Mouse (Mus musculus) limb, embryonic 10.5 days (tissue): Measurements from ENCODE around the gene Fam49a. TPM values are rescaled to one million over a fixed set of nuclear protein-coding genes. Genes with fewer than 3 reads are reported as not detected.
A peak's percentile ranks its signal among the peaks of the same experiment; 100 is the strongest.

ENCODE experiments used
- DNase-seq: peaks from one replicate; pipeline ENCODE4 v3.0.0-alpha.2; 2017; ENCODE audit warnings: low spot score
- H3K27ac ChIP-seq: fragments of 300-500 bp; sonication (generic); 2 replicates; pipeline ENCODE4 v1.5.1; 2016; ENCODE audit warnings: mild to moderate bottlenecking
- H3K27me3 ChIP-seq: fragments of 300-500 bp; sonication (generic); 2 replicates; pipeline ENCODE4 v1.6.1; 2016; ENCODE audit warnings: low read depth, mild to moderate bottlenecking; ENCODE audit not compliant: poor library complexity, severe bottlenecking
- H3K36me3 ChIP-seq: fragments of 300-500 bp; sonication (generic); 2 replicates; pipeline ENCODE4 v1.6.1; 2016; ENCODE audit warnings: mild to moderate bottlenecking, moderate library complexity
- H3K4me1 ChIP-seq: fragments of 300-500 bp; sonication (generic); 2 replicates; pipeline ENCODE4 v1.6.1; 2016
- H3K4me3 ChIP-seq: fragments of 300-500 bp; sonication (generic); 2 replicates; pipeline ENCODE4 v1.5.1; 2016; ENCODE audit warnings: mild to moderate bottlenecking, moderate library complexity
- H3K9me3 ChIP-seq: fragments of 300-500 bp; sonication (generic); replicated peaks from 2 replicates; pipeline ENCODE4 v1.6.1; 2016; ENCODE audit warnings: mild to moderate bottlenecking
- WGBS: fragments of 180-500 bp; shearing (Covaris S2); methylation state at CpG from one replicate; pipeline ENCODE4 v1.1.7; 2016; 5-methylcytosine and 5-hydroxymethylcytosine counted together
- polyA plus RNA-seq: library from polyadenylated mRNA; unstranded; fragments of >200 nt; fragmentation: Nextera tagmentation; extraction: Ambion mirVana; gene quantifications from 2 replicates; pipeline ENCODE4 v1.2.1, GENCODE M21; 2016

The Fam49a gene
- polyA plus RNA-seq, 1 experiment from 2014 or later, result 6.5 TPM

DNA sequence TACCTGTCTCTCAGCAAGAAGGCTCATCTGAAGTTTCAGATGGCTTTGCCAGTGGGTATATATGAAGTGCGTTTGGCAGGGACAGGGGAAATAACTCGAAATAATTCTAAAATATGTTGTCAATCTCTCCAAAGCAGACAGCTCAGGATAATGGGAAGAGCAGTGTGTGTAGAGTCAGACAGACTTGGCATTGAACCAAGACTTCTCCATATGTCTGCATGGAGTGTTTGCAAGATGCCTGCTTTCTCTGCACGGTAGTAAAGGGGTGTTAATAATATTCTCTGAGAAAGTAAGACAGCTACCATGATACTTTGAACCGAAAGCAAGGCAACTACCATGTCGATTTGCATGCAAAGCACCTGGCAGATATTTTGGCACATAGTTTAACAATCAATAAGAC is 147.1 kb downstream of the Fam49a start:
- Histone ChIP-seq H3K4me1 (peaks cover 14% of the 10 kb centered on the region), H3K27me3 (no peaks in the 10 kb centered on the region), H3K36me3 (no peaks in the 10 kb centered on the region), H3K27ac (no peak overlapping the region; the same call in 1 of the 2 replicates), H3K9me3 (no peaks in the 10 kb centered on the region), H3K4me3 (no peak overlapping the region)
- 90% methylated on average over 5 of the region's 5 CpGs for WGBS
- no peak for DNase-seq

- WGBS, result 33% methylated on average over 5 of the region's 5 CpGs
- DNase-seq, result peak; percentile 87
- Histone ChIP-seq H3K4me1 (peaks cover 5% of the 10 kb centered on the region), H3K27me3 (no peaks in the 10 kb centered on the region), H3K36me3 (no peaks in the 10 kb centered on the region), H3K27ac (0 out of 2 replicates have a peak overlapping the region, but pooled peaks have one; percentile 31), H3K4me3 (no peak overlapping the region), H3K9me3 (no peaks in the 10 kb centered on the region)
These were observed 150.7 kb downstream of the Fam49a start for GRCm38 (mm10) chr12:12412674-12413073.

DNA sequence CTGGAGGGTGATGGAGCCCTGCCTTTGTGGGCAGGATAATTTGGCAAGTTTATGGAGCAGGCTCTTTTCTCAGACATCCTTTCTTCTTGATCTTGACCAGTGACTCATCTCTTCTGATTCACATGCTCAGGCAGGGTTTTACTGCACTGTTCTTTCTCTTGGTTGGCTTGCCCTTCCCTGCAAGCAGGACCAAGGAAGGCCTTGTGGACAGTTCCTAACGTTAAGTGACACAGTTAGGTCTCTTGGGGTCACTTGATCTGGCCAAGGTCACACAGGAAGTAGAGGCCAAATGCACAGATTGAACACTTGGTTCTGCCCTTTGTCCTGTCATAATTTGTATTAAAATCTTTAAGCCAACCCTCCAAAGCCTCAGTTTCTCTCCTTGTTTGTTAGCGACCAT is 158.5 kb downstream of the Fam49a start:
- WGBS, result 4% methylated on average over 2 of the region's 2 CpGs
- Histone ChIP-seq H3K27ac (peak overlapping the region; percentile 95), H3K27me3 (no peaks in the 10 kb centered on the region), H3K9me3 (no peaks in the 10 kb centered on the region), H3K4me1 (peaks cover 18% of the 10 kb centered on the region), H3K4me3 (no peak overlapping the region), H3K36me3 (no peaks in the 10 kb centered on the region)
- no peak for DNase-seq

- Histone ChIP-seq H3K4me1 (peaks cover 18% of the 10 kb centered on the region), H3K27ac (peak overlapping the region; percentile 95), H3K36me3 (no peaks in the 10 kb centered on the region), H3K27me3 (no peaks in the 10 kb centered on the region), H3K9me3 (no peaks in the 10 kb centered on the region), H3K4me3 (peak overlapping the region; percentile 47)
- WGBS, result 18% methylated on average over 25 of the region's 25 CpGs
- peak; percentile 91 for DNase-seq
These were observed 159.1 kb downstream of the Fam49a start for GRCm38 (mm10) chr12:12420841-12421579.

DNA sequence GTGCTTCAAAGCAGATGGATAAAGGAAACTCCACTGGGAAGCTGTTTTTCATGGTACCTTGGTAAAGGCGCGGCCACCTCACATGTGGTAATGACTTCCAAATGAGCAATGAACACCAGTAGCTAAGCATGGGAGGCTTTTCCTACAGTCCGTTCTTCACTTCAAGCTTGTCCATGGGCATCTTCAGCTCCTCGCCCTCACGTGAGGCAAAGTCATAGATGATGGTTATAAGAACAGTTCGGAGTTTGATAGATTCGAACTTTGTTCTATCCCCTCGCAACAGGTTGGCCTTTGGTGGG is 159.6 kb downstream of the Fam49a start:
- H3K27me3 ChIP-seq, result no peaks in the 10 kb centered on the region
- no peaks in the 10 kb centered on the region for H3K36me3 ChIP-seq
- H3K4me1 ChIP-seq, result peaks cover 18% of the 10 kb centered on the region
- H3K9me3 ChIP-seq, result no peaks in the 10 kb centered on the region
- WGBS, result 88% methylated on average over 8 of the region's 8 CpGs
- DNase-seq, result no peak
- H3K4me3 ChIP-seq, result no peak overlapping the region
- peak overlapping the region; percentile 95 for H3K27ac ChIP-seq

- Histone ChIP-seq H3K27me3 (no peaks in the 10 kb centered on the region), H3K36me3 (no peaks in the 10 kb centered on the region), H3K4me1 (peaks cover 18% of the 10 kb centered on the region), H3K4me3 (no peak overlapping the region), H3K27ac (no peak overlapping the region), H3K9me3 (no peaks in the 10 kb centered on the region)
- DNase-seq, result no peak
- 78% methylated on average over 5 of the region's 5 CpGs for WGBS
These were observed 163.2 kb downstream of the Fam49a start for GRCm38 (mm10) chr12:12425188-12425587.

DNA sequence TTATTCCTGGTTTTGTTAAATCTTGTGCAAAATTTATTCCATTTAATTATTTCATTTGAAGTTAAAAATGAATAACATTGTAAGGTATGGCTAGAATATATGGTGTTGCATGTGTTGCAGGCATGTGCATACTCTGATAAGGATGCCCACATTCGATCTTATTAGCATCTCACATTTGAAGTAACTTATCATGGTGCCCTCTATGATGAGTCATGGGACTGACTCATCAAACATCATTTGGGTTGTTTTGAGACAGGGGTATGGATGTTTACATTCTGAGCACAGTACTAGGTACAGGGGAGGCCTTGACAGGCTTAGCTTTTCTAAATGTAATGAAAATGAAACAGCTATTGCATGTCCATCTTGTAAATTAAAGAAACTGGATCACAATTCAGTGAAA is 165.3 kb downstream of the Fam49a start:
- no peaks in the 10 kb centered on the region for H3K9me3 ChIP-seq
- H3K27me3 ChIP-seq, result no peaks in the 10 kb centered on the region
- H3K4me3 ChIP-seq, result no peak overlapping the region
- no peaks in the 10 kb centered on the region for H3K36me3 ChIP-seq
- WGBS, result 91% methylated on average over 1 of the region's 1 CpGs
- no peaks in the 10 kb centered on the region for H3K4me1 ChIP-seq
- H3K27ac ChIP-seq, result no peak overlapping the region
- DNase-seq, result no peak

DNA sequence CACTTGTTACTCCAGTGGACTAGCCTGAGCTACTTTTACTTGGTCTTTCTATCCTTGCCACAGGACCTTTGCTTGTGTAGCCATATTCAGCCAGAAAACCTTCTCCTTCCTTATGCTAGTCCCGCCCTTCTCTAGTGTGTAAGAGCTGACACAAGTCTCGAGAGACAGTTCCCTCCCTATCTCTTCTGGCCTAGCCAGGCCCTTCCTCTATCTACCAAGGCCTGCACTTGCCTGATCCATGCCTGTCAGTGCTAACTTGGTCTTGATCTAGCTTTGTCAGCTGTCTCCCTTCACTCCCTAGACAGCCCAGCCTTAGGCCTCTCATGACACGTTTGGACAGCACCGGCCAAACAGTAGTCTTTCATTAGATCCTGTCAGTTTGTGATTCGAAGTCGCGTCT is 166.9 kb downstream of the Fam49a start:
- Histone ChIP-seq H3K36me3 (no peaks in the 10 kb centered on the region), H3K27me3 (no peaks in the 10 kb centered on the region), H3K9me3 (no peaks in the 10 kb centered on the region), H3K4me3 (no peak overlapping the region), H3K4me1 (no peaks in the 10 kb centered on the region), H3K27ac (no peak overlapping the region)
- DNase-seq, result no peak
- WGBS, result 85% methylated on average over 7 of the region's 7 CpGs
